Mouse (Mus musculus): ENCODE results near the gene Mnat1.
"Not testable (repeated sequence)": the region's sequence is repeated elsewhere in the genome, so short reads cannot be mapped to it uniquely, and the experiment has no call there.

Gene Mnat1

GRCm38 (mm10) chr12:73123093-73124041, at the start of gene Mnat1:
Mnat1 (plus strand) TSS chr12:73123717.
- DNase-seq (ENCODE audit: low spot score in 2 of 2), result peak; percentile 58 to 70

DNA sequence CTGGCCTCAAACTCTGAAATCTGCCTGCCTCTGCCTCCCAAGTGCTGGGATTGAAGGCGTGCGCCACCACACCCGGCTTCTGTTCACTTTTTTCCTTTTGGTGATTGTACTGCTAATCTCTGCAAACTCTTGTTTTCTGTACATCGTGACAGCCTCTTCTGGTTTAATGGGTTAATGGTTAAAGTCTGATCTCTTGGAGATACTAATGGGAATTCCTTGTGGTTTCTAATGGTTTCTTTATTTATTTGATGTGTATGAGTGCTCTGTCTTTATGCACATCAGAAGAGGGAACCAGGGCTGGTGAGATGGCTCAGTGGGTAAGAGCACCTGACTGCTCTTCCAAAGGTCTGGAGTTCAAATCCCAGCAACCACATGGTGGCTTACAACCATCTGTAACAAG, 41.7 kb upstream of the Mnat1 start:
- not testable (repeated sequence) for DNase-seq (ENCODE audit: low spot score in 2 of 2)

GRCm38 (mm10) chr12:73083773-73084172, 39.7 kb upstream of the Mnat1 start:
- DNase-seq (ENCODE audit: low spot score in 2 of 2), result no peak

- no peak for DNase-seq (ENCODE audit: low spot score in 2 of 2)
These were observed 37.5 kb upstream of the Mnat1 start for GRCm38 (mm10) chr12:73085739-73086630.

DNA sequence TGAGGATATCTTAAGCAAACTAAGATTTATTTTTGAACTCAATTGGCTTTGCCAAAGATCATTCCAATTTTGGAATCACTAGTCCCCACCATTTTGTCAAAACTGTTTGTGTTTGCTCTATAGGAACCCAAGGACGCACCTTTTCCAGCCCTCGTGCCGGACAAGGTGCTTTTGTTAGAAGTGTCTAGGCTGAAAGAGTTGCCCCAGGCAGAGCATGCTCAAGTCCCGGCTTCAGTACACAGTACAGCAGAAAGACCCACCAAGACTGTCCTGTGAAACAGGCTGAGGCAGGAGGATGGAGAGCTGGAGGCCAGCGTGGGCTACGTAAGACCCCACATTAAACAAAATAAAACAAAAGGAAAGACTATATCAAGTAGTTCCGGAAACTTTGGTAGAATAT, 36.4 kb upstream of the Mnat1 start:
- DNase-seq (ENCODE audit: low spot score in 2 of 2), result no peak

- no peak for DNase-seq (ENCODE audit: low spot score in 2 of 2)
These were observed 35.0 kb upstream of the Mnat1 start for GRCm38 (mm10) chr12:73088500-73088899.

GRCm38 (mm10) chr12:73088911-73089310, 34.6 kb upstream of the Mnat1 start:
- DNase-seq (ENCODE audit: low spot score in 2 of 2), result no peak

- no peak for DNase-seq (ENCODE audit: low spot score in 2 of 2)
These were observed 32.7 kb upstream of the Mnat1 start for GRCm38 (mm10) chr12:73090672-73091335.

- DNase-seq (ENCODE audit: low spot score in 2 of 2), result no peak
These were observed 29.3 kb upstream of the Mnat1 start for GRCm38 (mm10) chr12:73094189-73094588.

DNA sequence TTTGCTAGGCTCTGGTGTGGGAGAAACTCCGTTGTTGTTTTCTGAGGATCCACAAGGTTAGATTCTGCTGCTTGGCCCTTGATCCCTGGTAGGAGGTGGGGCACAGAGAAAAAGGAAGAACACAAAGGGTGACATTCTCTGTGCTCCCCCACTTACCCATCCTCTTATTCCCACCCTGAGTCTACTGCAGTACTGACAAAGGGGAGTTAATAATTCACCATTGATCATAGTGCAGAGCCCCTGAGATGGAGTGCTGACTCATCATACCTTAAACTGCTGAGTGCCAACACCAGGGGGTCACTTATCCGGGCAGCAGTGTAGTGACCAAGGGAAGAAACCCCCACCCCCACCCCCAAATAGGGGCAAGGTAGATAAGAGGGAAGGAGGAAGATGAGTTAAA, 28.9 kb upstream of the Mnat1 start:
- DNase-seq (ENCODE audit: low spot score in 2 of 2), result no peak

DNA sequence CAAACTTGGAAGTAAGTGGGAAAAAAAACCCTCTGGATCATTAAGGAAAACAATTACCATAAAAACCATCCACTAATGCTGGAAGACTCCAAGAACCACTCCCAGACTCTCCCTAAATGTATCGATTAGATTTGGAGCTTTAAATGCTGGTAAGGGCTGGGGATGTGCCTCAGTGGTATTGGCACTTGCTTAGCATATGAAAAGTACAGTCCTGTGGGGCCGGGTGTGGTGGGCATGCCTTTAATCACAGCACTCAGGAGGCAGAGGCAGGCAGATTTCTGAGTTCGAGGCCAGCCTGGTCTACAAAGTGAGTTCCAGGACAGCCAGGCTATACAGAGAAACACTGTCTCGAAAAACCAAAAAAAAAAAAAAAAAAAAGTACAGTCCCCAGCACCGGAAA, 27.3 kb upstream of the Mnat1 start:
- not testable (repeated sequence) for DNase-seq (ENCODE audit: low spot score in 2 of 2)

GRCm38 (mm10) chr12:73098593-73098992, 24.9 kb upstream of the Mnat1 start:
- no peak for DNase-seq (ENCODE audit: low spot score in 2 of 2)

DNA sequence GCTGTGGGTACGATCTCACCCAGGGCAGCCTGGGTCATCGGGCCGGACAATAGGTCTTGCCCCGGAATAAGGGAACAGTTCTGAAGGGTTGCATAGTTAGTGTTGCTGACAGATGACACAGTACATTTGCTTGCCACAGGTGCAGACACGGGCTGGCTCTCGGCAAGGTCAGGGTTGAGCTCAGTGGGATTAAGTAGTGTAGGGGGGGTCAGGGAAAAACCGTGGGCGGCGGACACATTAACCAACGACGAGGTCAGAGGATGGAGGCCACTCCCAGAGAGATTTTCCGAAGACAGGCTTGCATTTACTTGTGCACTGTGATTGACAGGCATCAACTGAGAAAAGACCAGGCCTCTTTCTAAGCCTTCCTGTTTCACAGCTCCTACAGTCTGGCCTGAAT, 19.8 kb upstream of the Mnat1 start:
- DNase-seq (ENCODE audit: low spot score in 2 of 2), result no peak

GRCm38 (mm10) chr12:73107821-73108220, 15.7 kb upstream of the Mnat1 start:
- no peak for DNase-seq (ENCODE audit: low spot score in 2 of 2)

GRCm38 (mm10) chr12:73110431-73111111, 12.9 kb upstream of the Mnat1 start:
- DNase-seq (ENCODE audit: low spot score in 2 of 2), result no peak

DNA sequence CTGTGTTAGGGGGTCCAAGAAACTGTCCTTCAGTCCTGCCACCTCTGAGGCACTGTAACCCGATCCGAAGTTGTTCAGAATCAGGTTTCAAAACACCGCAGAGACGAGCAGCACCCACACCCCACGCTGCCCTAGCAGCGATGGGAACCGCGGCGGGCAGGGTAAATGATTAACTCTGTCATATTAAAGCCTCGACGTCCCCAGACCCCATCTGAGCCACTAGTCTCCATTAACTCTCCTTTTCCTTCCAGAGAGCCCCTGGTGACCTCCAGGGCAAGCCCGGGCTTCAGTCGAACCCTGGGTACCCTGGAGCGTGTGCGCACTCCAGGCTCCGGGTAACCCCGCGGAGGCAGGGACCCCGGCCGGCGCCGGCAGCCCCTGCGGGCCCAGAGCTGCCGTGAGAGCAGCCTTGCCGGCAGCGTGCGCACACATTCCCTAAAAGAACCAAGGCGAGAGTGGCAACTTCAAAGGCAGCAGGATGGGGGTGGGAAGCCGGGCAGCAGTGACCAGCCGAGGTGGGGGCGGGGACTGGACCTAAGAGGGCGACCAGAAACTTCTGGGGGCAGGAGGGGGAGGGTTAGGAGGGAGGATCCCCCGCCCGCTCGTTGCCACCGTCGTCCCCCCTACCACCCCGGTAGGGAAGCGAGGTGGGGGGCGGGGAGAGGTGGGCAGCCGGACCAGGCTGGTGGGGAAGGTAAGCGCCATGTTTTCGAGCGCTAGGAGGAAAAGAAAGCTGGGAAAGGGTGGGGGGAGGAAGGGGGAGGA, 11.8 kb upstream of the Mnat1 start:
- DNase-seq (ENCODE audit: low spot score in 2 of 2), result peak in 1 of 2 experiments; percentile 3

DNA sequence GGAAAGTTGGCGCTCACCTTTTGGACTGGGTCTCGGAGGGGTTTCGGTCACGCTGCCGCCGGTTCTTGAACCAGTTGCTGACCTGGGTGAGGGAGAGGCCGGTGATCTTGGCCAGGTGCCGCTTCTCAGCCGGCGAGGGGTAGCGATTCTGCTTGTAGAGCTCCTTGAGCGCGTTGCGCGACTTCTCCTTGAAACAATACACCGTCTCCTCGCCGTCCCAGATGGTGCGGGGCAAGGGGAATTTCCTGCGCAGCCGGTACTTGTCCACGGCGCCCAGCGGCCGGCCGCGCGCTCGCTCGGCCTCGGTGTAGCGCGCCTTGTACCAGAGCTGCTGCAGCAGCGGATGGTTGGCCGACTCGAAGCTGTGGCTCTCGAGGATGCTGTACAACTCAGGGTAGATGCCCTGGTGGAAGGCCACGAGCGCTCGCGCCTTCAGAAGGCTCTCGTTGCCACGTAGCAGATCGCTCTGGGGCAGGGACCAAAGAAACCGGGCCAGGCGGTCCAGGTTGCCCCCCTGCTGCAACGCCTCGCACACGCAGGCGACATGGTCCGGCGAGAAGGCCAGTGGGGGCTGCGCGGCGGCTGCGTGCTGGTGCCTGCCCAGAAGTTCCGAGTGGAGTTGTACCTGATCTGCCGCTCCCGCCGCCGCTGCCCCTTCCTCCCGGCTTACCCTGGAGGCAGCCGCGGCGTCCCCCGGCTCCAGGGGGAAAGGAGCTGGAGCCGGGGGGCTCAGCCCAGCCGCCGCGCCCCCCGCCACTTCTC, 11.0 kb upstream of the Mnat1 start:
- peak in 1 of 2 experiments; percentile 7 for DNase-seq (ENCODE audit: low spot score in 2 of 2)

- DNase-seq (ENCODE audit: low spot score in 2 of 2), result peak in 1 of 2 experiments; percentile 18
These were observed 10.3 kb upstream of the Mnat1 start, which contains the start of gene Six4 for GRCm38 (mm10) chr12:73113196-73113595. Six4 (minus strand) TSS chr12:73113456.

DNA sequence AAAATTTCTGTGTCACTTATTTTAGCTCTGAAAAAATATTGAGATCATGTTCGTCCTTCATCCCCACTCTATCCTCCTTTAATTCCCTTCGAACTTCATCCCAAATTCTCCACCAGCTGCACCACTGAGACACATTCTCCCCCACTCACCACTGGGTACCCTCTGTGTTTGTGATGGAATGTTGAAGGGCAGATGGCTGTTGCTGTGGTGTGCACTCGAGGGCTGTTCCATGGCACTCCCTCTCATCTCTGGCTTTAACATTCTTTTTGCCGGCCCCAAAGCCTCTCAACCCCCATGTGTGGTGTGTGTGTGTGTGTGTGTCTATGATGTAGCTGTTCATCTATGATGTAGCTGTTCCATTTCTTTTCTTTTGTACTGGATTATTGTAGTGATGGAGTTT, 1.7 kb downstream of the Mnat1 start:
- no peak for DNase-seq (ENCODE audit: low spot score in 2 of 2)

- no peak for DNase-seq (ENCODE audit: low spot score in 2 of 2)
These were observed 17.2 kb downstream of the Mnat1 start for GRCm38 (mm10) chr12:73140732-73141131.
